Mouse (Mus musculus): ENCODE data around the gene Zfp13.
"Not testable (repeated sequence)": the region's sequence is repeated elsewhere in the genome, so short reads cannot be mapped to it uniquely, and the experiment has no call there.

Gene Zfp13

DNA sequence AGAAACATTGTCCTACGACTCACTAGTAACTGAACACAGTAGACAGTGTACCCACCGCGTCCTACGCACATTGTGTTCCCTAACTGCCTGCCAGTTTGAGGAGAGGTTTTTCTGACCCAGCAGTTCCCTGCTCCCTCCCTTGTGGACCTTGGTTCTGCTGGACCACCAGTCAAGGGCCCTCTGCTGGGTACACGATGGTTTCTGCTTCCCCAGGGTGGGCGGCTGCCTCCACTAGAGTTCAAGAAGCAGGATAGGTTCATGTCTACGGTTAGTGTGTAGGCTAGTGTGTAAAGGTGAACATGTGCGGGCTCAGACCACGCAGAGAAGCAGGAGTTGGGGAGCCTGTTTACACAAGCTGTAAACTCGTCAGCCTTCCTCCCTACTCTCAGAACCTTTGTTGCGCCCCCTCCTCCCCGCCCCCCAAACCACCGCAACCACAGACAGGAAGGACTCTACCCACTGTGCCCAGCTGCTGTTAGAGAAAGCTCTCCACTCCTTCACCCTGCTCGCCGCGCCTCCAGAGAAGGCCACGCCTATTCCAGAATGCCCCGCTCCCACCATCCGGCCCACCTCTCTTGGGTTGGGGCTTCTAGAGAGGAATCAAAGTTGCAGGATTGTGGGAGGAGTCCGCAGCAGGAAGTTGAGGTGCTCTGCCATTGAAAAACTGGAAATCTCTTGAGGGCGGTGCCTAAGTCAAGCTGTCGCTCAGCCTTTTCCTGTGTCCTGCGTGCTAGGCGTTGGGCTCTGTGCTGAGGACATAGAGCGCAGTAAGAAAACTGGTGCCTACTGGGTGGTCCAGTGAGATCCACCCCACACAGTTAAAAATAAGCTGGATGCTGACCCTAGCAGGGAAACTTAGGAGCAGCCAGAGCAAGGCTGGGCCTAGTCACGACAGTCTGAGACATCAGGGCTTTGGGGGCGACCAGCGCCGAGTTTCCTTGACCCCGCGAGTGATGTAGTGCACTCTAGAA, at the start of gene Zfp13:
TSS of gene Zfp13 (minus strand) at position 906 of the 971 bp plus-strand sequence.
- in situ Hi-C loops (cut with MseI, MboI) = no loop called here

DNA sequence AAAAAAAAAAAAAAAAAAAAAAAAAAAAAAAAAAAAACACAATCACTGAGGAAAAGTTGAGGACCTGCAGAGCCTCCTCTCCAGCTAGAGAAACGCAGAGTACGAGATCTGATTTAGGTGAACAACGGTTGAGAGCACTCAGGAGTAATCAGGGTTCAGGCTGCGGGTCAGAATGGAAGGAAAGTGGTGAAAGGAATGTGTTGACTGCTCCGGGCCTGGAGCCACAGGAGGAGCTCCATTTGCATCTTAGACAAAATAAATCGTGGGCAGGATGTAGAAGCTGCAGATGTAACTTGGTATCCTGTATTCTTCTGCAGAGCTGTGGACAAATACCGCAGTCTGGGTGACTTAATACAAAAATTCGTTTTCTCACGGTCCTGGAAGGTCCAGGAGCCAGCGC, 46.6 kb upstream of the Zfp13 start:
- in situ Hi-C loops (cut with MseI, MboI) = no loop called here

DNA sequence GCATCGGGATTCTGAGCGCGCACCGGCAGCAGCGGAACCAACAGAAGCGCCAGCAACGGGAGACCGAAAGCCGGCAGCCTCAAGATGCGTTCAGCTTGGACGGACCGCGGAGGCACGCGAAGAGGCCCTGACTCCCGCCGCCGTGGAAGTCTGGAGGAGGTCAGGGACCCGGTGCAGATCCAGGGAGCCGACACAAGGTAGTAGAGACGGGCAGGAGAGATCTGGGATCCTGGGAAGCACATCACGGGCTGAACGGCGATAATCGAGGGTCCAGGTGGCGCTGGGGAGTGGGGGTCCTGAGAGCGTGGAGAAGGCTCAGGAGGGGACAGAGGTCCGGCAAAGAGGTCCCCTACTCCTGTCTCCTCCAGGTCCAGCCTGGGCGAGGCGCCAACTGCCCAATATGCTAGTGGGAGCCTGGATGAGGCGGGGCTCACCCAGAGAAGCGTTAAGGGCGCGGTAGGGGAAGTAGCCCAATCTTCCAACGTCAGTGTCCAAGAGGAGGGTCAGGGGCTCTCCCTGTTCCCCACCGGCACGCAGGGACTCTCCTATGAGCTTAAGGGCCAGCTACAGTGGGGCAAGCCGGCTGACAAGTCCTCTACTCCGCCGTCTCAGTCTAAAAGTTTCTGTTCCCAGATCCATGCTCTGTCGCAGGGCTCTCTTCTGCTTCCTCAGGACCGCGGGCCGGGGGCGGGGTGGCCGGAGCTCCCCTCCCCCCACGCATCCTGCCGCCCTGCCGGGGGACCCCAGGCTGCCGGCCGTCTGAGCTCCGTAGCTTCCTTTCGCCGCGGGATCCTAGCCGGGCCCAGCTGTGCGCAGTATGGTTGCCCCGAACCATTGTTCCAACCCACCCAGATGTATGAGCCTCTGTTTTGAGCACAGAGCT, 45.6 kb upstream of the Zfp13 start, which contains the start of gene Mmp25:
TSS of gene Mmp25 (minus strand) at position 665 of the 883 bp plus-strand sequence.
- in situ Hi-C loops (cut with MseI, MboI) = no loop called here

GRCm38 (mm10) chr17:23631241-23631640, 32.0 kb upstream of the Zfp13 start:
- in situ Hi-C loops (cut with MseI, MboI) = no loop called here

GRCm38 (mm10) chr17:23630195-23631020, 31.1 kb upstream of the Zfp13 start:
- in situ Hi-C loops (cut with MseI, MboI) = no loop called here

- in situ Hi-C loops (cut with MseI, MboI) = no loop called here
Observed at GRCm38 (mm10) chr17:23627813-23628212, 28.5 kb upstream of the Zfp13 start.

- in situ Hi-C loops (cut with MseI, MboI) = no loop called here
Observed at GRCm38 (mm10) chr17:23620351-23620750, 21.1 kb upstream of the Zfp13 start.

DNA sequence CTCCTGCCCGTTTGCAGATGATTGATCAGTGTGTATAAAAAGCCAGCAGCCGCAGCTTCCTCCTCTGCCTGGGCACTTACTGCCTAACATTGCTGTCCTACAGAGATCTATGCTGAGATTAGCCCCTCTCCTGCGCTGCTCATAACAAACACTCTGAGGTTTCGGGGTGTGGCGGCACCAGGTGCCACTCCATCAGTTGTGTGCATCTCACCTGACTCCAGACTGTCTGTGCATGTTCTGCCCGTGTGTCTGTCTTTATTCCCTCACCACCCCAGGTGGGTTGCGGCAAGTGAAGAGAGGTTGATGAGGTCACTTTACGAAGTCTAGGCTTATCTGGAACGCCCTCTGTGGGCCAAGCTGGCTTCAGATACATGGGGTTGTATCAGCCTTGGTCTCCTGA, 17.8 kb upstream of the Zfp13 start:
- in situ Hi-C loops (cut with MseI, MboI) = no loop called here

- in situ Hi-C loops (cut with MseI, MboI) = loop anchor here in 1 of 2 experiments (5.0 kb wide), 1 partner anchor 38 kb away; no protein-coding TSS in a partner anchor
Observed at GRCm38 (mm10) chr17:23610361-23610800, 11.1 kb upstream of the Zfp13 start.

- in situ Hi-C loops (cut with MseI, MboI) = loop anchor here (5.0 kb wide), 1 partner anchor 37 kb away; no protein-coding TSS in a partner anchor
Observed at GRCm38 (mm10) chr17:23609612-23610011, 10.3 kb upstream of the Zfp13 start.

- in situ Hi-C loops (cut with MseI, MboI) = loop anchor here in 1 of 2 experiments (5.0 kb wide), 1 partner anchor 33 kb away; no protein-coding TSS in a partner anchor
Observed at GRCm38 (mm10) chr17:23605220-23605619, 5.9 kb upstream of the Zfp13 start.

GRCm38 (mm10) chr17:23604394-23604793, 5.1 kb upstream of the Zfp13 start:
- in situ Hi-C loops (cut with MseI, MboI) = no loop called here

GRCm38 (mm10) chr17:23603542-23603941, 4.3 kb upstream of the Zfp13 start:
- in situ Hi-C loops (cut with MseI, MboI) = no loop called here

DNA sequence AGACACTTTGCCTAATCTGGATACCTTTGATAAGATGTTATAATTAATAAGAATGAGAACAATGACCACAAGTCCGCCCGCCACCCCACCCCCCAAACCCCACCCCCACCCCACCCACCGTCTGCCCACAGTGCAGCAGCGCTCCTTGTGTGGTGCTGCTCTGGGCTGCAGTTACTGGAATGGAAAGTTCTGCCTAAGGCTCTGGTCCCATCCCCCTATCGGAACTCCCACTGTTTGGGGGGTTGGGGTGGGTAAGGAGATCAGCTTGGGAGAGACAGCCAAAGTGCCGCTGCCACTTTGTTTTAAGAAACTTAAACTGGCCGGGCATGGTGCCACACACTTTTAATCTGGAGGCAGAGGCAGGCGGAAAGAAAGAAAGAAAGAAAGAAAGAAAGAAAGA, 3.8 kb upstream of the Zfp13 start:
- in situ Hi-C loops (cut with MseI, MboI) = no loop called here

DNA sequence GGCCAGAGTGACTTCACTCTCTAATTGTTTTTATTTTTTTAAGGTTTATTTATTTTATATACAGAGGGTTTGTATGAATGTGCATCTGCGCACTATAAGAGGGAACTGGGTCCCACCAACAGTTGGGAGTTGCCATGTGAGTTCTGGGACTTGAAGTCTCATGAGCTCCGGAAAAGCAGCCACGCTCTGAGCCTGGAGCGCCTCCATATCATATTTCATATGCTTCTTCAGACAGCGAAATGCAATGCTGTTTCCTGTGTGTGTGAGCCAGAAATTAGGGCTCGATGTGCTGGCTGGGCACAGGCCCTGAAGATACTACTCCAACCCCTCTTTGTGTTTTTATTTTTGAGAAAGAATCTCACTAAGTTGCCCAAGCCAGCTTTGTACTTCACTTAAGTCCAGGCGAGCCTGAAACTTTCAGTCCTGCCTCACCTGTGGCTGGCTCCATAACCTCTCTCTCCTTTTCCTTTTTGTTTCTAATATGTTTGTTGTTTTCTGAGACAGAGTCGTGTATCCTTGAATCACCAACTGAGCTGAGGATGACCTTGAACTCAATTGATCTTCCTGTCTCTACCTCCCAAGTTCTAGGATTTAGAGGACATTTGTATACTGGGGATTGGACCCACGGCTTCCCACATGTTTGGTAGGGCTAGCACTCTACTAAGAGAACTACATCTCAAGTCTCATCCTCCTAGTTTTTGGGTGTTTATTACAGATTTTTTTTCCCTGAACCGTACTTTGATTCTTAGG, 2.7 kb upstream of the Zfp13 start:
- in situ Hi-C loops (cut with MseI, MboI) = no loop called here

GRCm38 (mm10) chr17:23600641-23601622, 1.6 kb upstream of the Zfp13 start, which contains the start of gene Zscan10:
Gene Zscan10 (plus strand): TSS chr17:23600856.
- in situ Hi-C loops (cut with MseI, MboI) = no loop called here

- in situ Hi-C loops (cut with MseI, MboI) = no loop called here
Observed at GRCm38 (mm10) chr17:23599605-23600063, 347 bp upstream of the Zfp13 start.

DNA sequence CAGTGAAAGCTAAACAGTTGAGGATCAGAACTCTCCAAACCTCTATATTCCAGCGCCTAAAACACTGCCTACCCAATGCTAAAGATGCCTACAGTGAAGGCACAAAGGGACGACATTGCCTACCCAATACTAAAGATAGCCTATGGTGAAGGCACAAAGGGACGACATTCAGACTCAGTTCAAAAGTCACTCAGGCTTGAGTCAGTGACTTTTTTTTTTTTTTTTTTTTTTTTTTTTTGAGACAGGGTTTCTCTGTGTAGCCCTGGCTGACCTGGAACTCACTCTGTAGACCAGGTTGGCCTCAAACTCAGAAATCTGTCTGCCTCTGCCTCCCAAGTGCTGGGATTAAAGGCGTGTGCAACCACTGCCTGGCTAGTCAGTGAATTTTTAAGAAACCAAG, 4.1 kb downstream of the Zfp13 start:
- in situ Hi-C loops (cut with MseI, MboI) = not testable (repeated sequence)

DNA sequence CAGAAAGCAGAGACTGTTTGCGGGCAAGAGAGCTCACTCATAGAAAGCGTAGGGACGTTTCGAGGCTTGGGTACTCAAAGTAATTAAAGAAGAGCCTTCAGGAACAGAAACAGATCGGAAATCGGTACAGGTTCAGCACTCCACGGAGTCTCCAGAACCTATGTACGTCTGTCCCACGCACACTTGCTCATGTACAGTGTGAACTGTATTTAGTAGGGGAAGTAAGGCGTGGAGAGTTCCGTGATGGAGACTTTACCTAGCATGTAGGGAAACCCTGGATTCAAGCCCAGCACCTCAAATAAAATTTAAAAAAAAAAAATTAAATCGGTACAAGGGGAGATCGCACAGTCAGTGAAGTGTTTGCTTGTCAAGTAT, 6.4 kb downstream of the Zfp13 start:
- in situ Hi-C loops (cut with MseI, MboI) = no loop called here

Measured in mouse trophoblast stem cell (cell line).